Mouse (Mus musculus) CH12F3 (cell line): ENCODE measurements around the gene Vmn2r106.

Experiments
- in situ Hi-C: fragments of 300-500 bp; cut with MboI; formaldehyde crosslinking; loops from 2 replicates; pipeline ENCODE4 v1.14.3; 2020; ENCODE audit warnings: low sequenced_read_pairs

Vmn2r106 gene

DNA sequence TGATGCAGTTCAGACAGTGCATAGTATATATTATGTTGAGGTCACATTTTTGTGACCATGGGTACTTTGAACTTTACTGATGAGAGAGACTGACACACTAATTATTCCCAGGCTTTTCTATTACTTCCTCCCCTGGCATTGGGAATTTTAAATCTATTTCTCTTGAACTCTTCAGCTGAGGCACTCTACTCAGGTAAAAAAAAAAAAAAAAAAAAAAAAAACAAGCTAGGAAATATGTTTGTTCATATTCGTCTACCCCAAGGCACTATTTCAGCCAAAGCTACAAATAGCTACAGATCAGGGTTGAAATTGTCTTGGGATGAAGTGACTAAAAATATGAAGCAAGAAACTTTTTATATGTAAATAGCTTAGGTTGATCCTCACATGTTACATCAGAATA, at the start of gene Vmn2r106:
Vmn2r106 (minus strand) TSS at position 101 of the 400 bp plus-strand sequence.
- in situ Hi-C loops: no loop called here

DNA sequence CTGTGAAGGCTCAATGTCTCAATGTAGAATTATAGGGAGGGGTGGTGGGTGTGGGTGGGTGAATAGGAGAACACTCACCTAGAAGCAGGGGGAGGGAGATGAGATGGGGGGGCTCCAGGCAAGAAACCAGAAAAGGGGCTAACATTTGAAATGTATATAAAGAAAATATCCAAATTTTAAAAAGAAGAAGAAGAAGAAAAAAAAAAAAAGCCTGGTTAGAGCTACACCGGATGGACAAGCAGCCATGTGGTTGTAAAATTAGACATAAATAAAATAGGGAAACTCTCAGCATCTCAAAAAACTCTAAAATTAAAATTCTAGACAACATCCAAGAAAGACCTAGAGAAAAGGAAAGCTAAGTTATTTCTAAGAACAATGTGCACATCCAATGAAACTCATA, 20.4 kb upstream of the Vmn2r106 start:
- in situ Hi-C loops: no loop called here

DNA sequence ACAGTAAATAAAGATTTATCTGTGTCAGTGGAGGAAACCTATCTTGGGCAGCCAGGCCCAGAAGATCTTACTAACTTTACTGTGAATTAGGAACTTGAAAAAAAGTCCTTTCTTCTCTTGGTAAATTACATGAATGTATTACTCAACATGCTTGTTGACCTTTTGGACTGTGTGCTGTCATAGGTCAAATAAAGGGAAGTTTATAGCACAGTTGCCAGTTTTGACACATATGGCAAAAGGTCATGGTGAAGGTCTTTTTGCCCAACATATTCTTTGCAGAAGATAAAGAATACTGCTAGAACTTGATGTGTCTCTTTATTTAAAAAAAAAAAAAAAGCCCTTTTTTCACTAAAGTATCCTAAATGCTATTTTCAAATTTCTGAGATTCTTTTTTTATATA, 1.6 kb upstream of the Vmn2r106 start:
- in situ Hi-C loops: no loop called here

- in situ Hi-C loops: no loop called here
These were observed 29.8 kb downstream of the Vmn2r106 start for GRCm38 (mm10) chr17:20255522-20255921.

DNA sequence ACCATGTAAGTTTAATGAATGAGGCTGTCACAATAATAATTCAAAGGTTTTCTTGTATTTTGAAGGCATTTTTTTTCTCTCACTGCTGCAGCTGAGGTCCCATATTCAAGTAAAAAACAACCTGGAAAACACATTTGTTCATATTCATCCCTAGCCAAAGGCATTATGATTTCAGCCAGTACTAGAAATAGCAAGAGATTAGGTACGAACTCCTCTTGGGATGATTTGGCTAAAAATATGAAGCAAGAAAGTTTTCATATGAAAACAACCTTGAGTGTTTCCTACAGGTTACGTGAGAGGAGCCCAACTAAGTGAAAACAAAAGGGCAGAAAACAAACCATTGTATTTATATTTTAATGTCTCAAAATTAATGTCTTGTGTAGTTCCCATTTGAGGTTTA, 50.4 kb downstream of the Vmn2r106 start, which contains the start of gene Vmn2r105:
Vmn2r105 (minus strand) TSS at position 101 of the 400 bp plus-strand sequence.
- in situ Hi-C loops: no loop called here
